9 mouse cellular contexts compared by ENCODE assay signal in the genomic region with DNA sequence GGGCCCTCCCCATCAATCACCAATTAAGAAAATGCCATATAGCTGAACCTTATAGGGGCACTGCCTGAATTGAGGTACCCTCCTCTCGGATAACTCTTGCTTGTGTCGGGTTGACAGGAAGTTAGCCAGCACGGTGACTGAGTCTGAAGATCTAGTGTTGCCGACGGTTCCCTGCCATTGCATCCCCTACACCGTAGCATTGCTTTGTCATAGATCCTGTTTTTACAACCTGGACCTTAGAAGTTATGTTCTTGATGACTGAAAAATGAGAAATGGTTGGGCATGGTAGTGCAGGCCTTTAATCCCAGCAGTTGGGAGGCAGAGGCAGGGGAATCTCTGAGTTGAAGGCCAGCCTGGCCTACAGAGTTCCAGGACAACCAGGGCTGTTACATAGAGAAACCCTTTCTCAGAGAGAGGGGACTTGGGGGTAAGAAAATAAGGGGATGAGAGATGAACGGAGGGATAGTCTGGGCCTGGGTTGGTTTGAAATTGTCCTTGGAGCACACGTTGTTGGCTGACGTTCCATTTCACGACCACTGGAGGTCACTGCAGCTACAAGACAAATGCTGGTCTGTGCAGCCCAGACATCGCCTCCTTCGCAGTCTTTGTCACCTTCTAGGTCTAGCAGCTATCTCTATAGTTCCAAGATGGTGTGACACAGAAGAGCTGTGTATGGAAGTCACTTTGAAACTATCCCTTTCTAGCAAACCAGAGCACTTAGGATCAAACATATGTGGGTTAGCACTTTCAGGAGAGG. TPM values are rescaled to one million over a fixed set of nuclear protein-coding genes. Genes with fewer than 3 reads are reported as not detected.
DNase-seq lines count a peak whose midpoint lies in the region; ATAC-seq lines count a peak whose summit lies in the region.
"Had no signal": no experiment of that assay in that cellular context is flagged by ENCODE, and none has a peak within 500 bp of the region (broad histone marks: within the 10 kb centered on the region; RNA-seq: fewer than 3 reads in every experiment).

No protein-coding gene starts in this region.

- no peak overlapping the region for H3K27ac ChIP-seq in midbrain, embryonic 11.5 days (ENCODE audit: low read depth, low read length)
- H3K27ac ChIP-seq in stomach, embryonic 16.5 days (ENCODE audit: low read length): no peak overlapping the region

- WGBS in midbrain, embryonic 11.5 days: 55% methylated on average over 12 of the region's 12 CpGs
- WGBS in stomach, embryonic 16.5 days: 55% methylated on average over 12 of the region's 12 CpGs

- DNase-seq in layer of hippocampus, adult 11-12 months (ENCODE audit: low spot score): peak; percentile 55
- DNase-seq in layer of hippocampus, adult 8-10 months (ENCODE audit: low spot score in 2 of 2): no peak
- DNase-seq in ZHBTc4 (ENCODE audit: low read depth, low spot score): peak; percentile 73
- peak; percentile 82 for DNase-seq in embryo, embryonic 10.5 days (ENCODE audit: low spot score)
- DNase-seq in left cerebral cortex, postnatal 10 days (ENCODE audit: extremely low spot score in 1 of 2, low spot score in 2 of 2): peak; percentile 53 to 72
- peak; percentile 89 for DNase-seq in midbrain, embryonic 11.5 days (ENCODE audit: low spot score, missing footprints)

- H3K9me3 ChIP-seq in midbrain, embryonic 11.5 days (ENCODE audit: control insufficient read depth, low read length): no peaks in the 10 kb centered on the region
- H3K9me3 ChIP-seq in stomach, embryonic 16.5 days (replicated peaks; ENCODE audit: control insufficient read depth, low read length): no peaks in the 10 kb centered on the region
- H3K9me3 ChIP-seq: megakaryocyte, embryonic 14.5 days had no signal

- no peak overlapping the region for H3K4me2 ChIP-seq in midbrain, embryonic 11.5 days
- H3K4me2 ChIP-seq in stomach, embryonic 16.5 days (ENCODE audit: low read depth, low read length): no peak overlapping the region

- H3K27me3 ChIP-seq in midbrain, embryonic 11.5 days (ENCODE audit: control insufficient read depth, insufficient read depth, low read length): no peaks in the 10 kb centered on the region
- H3K27me3 ChIP-seq in stomach, embryonic 16.5 days (ENCODE audit: control insufficient read depth, insufficient read depth, low read length): no peaks in the 10 kb centered on the region
- H3K27me3 ChIP-seq: megakaryocyte, embryonic 14.5 days had no signal

- no peak overlapping the region for H3K4me3 ChIP-seq in midbrain, embryonic 11.5 days (ENCODE audit: low read depth, low read length)
- H3K4me3 ChIP-seq in stomach, embryonic 16.5 days (replicated peaks; ENCODE audit: low read length): no peak overlapping the region
- H3K4me3 ChIP-seq: megakaryocyte, embryonic 14.5 days had no signal

- no peaks in the 10 kb centered on the region for H3K36me3 ChIP-seq in midbrain, embryonic 11.5 days (ENCODE audit: control insufficient read depth, insufficient read depth, low read length)
- H3K36me3 ChIP-seq in stomach, embryonic 16.5 days (ENCODE audit: control insufficient read depth, insufficient read depth, low read length): no peaks in the 10 kb centered on the region

- H3K9ac ChIP-seq in midbrain, embryonic 11.5 days (ENCODE audit: low read length): no peak overlapping the region
- H3K9ac ChIP-seq in stomach, embryonic 16.5 days (ENCODE audit: low read length): no peak overlapping the region

- intact Hi-C loops in left cerebral cortex, postnatal 10 days (cut with DNase I): loop anchor here (5.0 to 10.0 kb wide), 3 partner anchors 121 to 488 kb away; a partner anchor contains a TSS

- peaks cover 15% of the 10 kb centered on the region for H3K4me1 ChIP-seq in midbrain, embryonic 11.5 days (ENCODE audit: control insufficient read depth, insufficient read depth, low read length)
- peaks cover 16% of the 10 kb centered on the region for H3K4me1 ChIP-seq in stomach, embryonic 16.5 days (ENCODE audit: control insufficient read depth, insufficient read depth, low read length)

- ATAC-seq in hematopoietic stem cell, adult 5-6 weeks (replicated peaks in 1 of 2; ENCODE audit: insufficient read depth in 1 of 2, low FRiP score in 2 of 2, low TSS enrichment in 1 of 2, low read depth in 1 of 2, poor library complexity in 2 of 2, severe bottlenecking in 2 of 2): peak; percentile 55 to 75
- peak; percentile 75 for ATAC-seq in midbrain, embryonic 11.5 days (ENCODE audit: low FRiP score)
- ATAC-seq in stomach, embryonic 16.5 days (ENCODE audit: insufficient read depth, low FRiP score): peak; percentile 31; the same call in 1 of the 2 replicates

RNA-seq across cellular contexts. Expression of a gene that starts 27.2 kb away (rescaled TPM):
- total RNA-seq in layer of hippocampus, adult 8-10 months (2022): 10 to 100 TPM; 22.8 to 33.8 (median 28.1) TPM
- 112 and 123 TPM in 2 replicates for total RNA-seq in hematopoietic stem cell, adult 5-6 weeks (2017)
- total RNA-seq in left cerebral cortex, postnatal 10 days (2021): 10 to 100 TPM; 10.8 to 11.6 TPM
- polyA plus RNA-seq in midbrain, embryonic 11.5 days (2014; fragmentation: Nextera tagmentation; extraction: Ambion mirVana): 15.0 and 16.3 TPM in 2 replicates
- 23.4 and 23.8 TPM in 2 replicates for polyA plus RNA-seq in stomach, embryonic 16.5 days (2015; fragmentation: Nextera tagmentation; extraction: Ambion mirVana)

Comparison
In these comparisons a context has a peak if more than half of its experiments do, and no peak if none do; other contexts are left out.
1. DNase-seq: peak in layer of hippocampus, adult 11-12 months (single experiment), ZHBTc4 (single experiment), embryo, embryonic 10.5 days (single experiment), left cerebral cortex, postnatal 10 days (2 of 2) and midbrain, embryonic 11.5 days (single experiment); none in layer of hippocampus, adult 8-10 months (0 of 2).
2. Peak in every context shown above with its lines, with median percentiles within 50 percentile points of each other: ATAC-seq.